Mouse (Mus musculus) gonadal fat pad, adult 2 months (tissue): ENCODE results near the gene Helt. TPM values are rescaled to one million over a fixed set of nuclear protein-coding genes. Genes with fewer than 3 reads are reported as not detected.

Source experiments
- polyA plus RNA-seq: library from polyadenylated mRNA; depleted of rRNA; stranded (reverse); fragments of >200 nt; gene quantifications from 2 replicates; pipeline ENCODE4 v1.2.3, GENCODE M21; 2012; rRNA removed

Gene Helt
- polyA plus RNA-seq, 1 experiment: not detected

Other genes starting within 250 kb of the Helt start
- gene Cfap97, start 142.9 kb downstream of the Helt start, polyA plus RNA-seq: 6.7 and 8.2 TPM in 2 replicates
- 5.1 and 5.6 TPM in 2 replicates for gene Snx25, start 142.5 kb downstream of the Helt start, polyA plus RNA-seq
- 278 and 306 TPM in 2 replicates for gene Slc25a4, start 83.4 kb downstream of the Helt start, polyA plus RNA-seq
- 276 and 284 TPM in 2 replicates for gene Acsl1, start 176.4 kb upstream of the Helt start, polyA plus RNA-seq